Mouse (Mus musculus) monocyte, adult 2 months (primary cell): ENCODE results near the gene Gm10318.

Experiments used
- DNase-seq, 2 experiments: peaks; one replicate each; pipeline ENCODE4 v3.0.0; 2022; ENCODE audit warnings: low spot score in 2 of 2, low read depth in 1 of 2

The Gm10318 gene

GRCm38 (mm10) chr10:77890987-77891565 lies 38.4 kb downstream of the Gm10318 start:
- DNase-seq: no peak

GRCm38 (mm10) chr10:77895562-77895961 lies 42.9 kb downstream of the Gm10318 start:
- no peak for DNase-seq

- no peak for DNase-seq
Observed at GRCm38 (mm10) chr10:77900126-77900525, 47.5 kb downstream of the Gm10318 start.

GRCm38 (mm10) chr10:77900903-77901818 lies 48.5 kb downstream of the Gm10318 start:
- DNase-seq: no peak

- DNase-seq: no peak
Observed at GRCm38 (mm10) chr10:77901871-77902210, 49.2 kb downstream of the Gm10318 start.

- DNase-seq: no peak
Observed at GRCm38 (mm10) chr10:77902211-77902893, 49.7 kb downstream of the Gm10318 start, which contains the start of gene Lrrc3. Gene Lrrc3, minus strand, starts transcription at chr10:77902536.

- DNase-seq: no peak
Observed at GRCm38 (mm10) chr10:77902894-77903715, 50.4 kb downstream of the Gm10318 start.
